Mouse (Mus musculus) urinary bladder, postnatal 36 days (tissue): Measurements from ENCODE around the gene Rnf17.

ENCODE experiments used
- DNase-seq, 2 experiments: peaks; one replicate each; pipeline ENCODE4 v3.0.0; 2022; ENCODE audit warnings: low spot score in 2 of 2, mixed read lengths in 1 of 2

Rnf17 gene

GRCm38 (mm10) chr14:56506743-56507142 lies 104.4 kb downstream of the Rnf17 start:
- DNase-seq, result no peak

- no peak for DNase-seq
Observed at GRCm38 (mm10) chr14:56512084-56512483, 109.7 kb downstream of the Rnf17 start.

GRCm38 (mm10) chr14:56514775-56515174 lies 112.4 kb downstream of the Rnf17 start:
- no peak for DNase-seq

GRCm38 (mm10) chr14:56530788-56531187 lies 128.4 kb downstream of the Rnf17 start:
- no peak for DNase-seq

- DNase-seq, result no peak
Observed at GRCm38 (mm10) chr14:56544946-56545345, 142.6 kb downstream of the Rnf17 start.

GRCm38 (mm10) chr14:56545491-56545890 lies 143.1 kb downstream of the Rnf17 start:
- DNase-seq, result no peak

- no peak for DNase-seq
Observed at GRCm38 (mm10) chr14:56550960-56551359, 148.6 kb downstream of the Rnf17 start.

- DNase-seq, result no peak
Observed at GRCm38 (mm10) chr14:56552924-56553323, 150.5 kb downstream of the Rnf17 start.

GRCm38 (mm10) chr14:56553331-56553730 lies 150.9 kb downstream of the Rnf17 start:
- no peak for DNase-seq

GRCm38 (mm10) chr14:56554716-56555115 lies 152.3 kb downstream of the Rnf17 start:
- no peak for DNase-seq

GRCm38 (mm10) chr14:56559134-56559533 lies 156.8 kb downstream of the Rnf17 start:
- DNase-seq, result no peak

GRCm38 (mm10) chr14:56567476-56567875 lies 165.1 kb downstream of the Rnf17 start:
- DNase-seq, result no peak

- DNase-seq, result no peak
Observed at GRCm38 (mm10) chr14:56569041-56569440, 166.7 kb downstream of the Rnf17 start.

- peak; percentile 91 to 94 for DNase-seq
Observed at GRCm38 (mm10) chr14:56571310-56572093, 169.1 kb downstream of the Rnf17 start.

GRCm38 (mm10) chr14:56572546-56572945 lies 170.2 kb downstream of the Rnf17 start:
- DNase-seq, result no peak
